Mouse (Mus musculus) activated CD4-positive, CD25-positive, alpha-beta regulatory T cell (primary cell): ENCODE results near the gene Tmem245. TPM values are rescaled to one million over a fixed set of nuclear protein-coding genes. Genes with fewer than 3 reads are reported as not detected.

ENCODE experiments used
- polyA plus RNA-seq, 2 experiments: library from polyadenylated mRNA; unstranded; fragments of 100-300 nt; shearing (Covaris generic); gene quantifications; one replicate each; pipeline ENCODE4 v1.2.1; 2017

Tmem245 gene
- 10 to 100 TPM in 1 of 2 experiments, 1 to 10 TPM in 1; 9.1 to 14.0 TPM for polyA plus RNA-seq

DNA sequence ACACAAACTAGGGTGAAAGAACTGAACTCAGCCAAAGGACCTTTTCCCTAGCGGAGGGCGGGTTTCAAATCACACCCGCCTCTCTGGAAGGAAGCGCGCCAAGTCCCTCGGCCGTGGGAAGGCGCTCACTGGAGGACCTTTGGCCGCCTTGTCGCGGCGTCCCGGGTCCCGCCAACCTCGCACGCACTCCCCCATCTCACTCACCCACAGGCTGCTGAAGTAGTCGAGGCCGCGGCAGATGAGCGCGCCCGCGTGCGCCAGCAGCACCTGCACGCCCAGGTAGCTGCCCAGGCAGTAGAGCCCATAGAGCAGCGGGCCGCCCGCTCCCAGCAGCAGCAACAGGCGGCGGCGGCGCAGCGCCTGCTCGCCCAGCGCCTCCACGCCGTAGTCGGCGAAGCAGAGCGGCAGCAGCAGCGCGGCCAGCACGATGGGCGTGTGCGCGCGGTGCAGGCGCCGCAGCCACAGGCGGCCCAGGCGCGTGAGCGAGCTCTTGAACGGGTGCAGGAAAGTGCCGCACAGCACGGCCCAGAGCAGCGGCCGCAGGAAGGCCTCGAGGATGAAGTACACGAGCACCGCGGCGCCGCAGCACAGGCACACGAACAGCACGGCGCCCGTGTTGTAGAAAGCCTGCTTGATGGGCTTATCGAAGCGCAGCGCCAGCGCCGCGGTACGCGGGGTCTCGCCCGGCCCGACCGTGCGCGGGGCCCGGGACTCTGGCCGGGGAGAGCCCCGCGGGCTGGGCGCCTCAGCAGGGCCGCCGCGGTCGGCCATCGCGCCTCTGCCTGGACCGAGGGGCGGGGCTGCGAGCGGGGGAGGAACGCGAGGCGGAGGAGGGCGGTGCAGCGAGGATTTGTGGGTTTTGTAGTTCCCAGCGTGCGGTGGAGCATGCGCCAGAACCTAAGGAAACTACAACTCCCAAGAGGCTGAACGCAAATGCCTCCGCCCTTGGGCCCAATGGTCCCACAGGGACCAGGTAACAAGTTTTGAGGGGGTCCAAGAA lies at the start of gene Tmem245:
Gene Tmem245 (minus strand): TSS at position 797 of the 1,000 bp plus-strand sequence.

DNA sequence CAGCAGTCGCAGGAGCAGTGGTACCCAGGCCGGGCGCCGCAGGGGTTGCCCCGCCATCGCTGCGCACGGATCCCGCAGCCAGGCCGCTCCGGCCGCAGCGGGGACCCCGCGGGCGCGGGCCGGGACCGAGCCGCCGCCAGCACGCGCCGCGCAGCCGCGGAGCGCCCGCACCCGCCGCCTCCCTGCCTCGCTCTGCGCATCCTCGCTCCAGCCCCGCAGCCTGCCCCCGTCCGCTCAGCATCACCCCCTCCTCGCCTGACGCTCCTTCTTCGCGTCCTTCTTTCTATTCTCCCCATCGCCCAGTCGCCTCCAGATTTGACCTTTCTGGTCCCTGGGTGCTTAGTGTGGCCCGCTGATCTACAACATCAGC lies 43.0 kb upstream of the Tmem245 start, which contains the start of gene Frrs1l:
Gene Frrs1l (minus strand): TSS at position 177 of the 370 bp plus-strand sequence.

DNA sequence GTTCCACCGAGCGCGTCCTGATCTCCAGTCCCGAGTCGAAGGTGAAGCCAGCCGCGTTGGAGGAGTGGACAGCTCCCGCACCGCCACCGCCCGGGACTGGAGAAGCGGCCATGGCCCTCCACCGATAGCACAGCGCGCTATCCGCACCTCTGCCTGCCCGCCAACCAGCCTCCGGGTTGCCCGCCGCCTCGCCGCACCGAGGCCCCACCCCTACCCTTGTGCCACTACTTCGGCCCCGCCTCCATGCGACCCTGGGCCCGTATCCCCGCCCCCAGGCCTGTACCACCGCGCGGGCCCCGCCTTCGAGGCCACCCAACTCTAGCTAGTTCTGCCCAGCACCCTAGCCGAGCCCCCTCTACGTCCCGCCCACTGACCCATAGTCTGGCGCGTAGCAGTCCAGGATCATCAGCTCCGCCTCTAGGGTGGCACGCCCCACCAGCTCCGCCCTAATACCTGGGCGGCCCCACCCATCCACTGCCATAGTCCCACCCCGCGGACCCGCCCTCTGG lies 82.2 kb downstream of the Tmem245 start, which contains the start of gene Ctnnal1:
Gene Ctnnal1 (minus strand): TSS at position 186 of the 509 bp plus-strand sequence.

Other genes with a start within 250 kb of the Tmem245 start
- not detected for gene Gm26657, start 207.4 kb downstream of the Tmem245 start, polyA plus RNA-seq
- gene Actl7b, start 206.0 kb downstream of the Tmem245 start, polyA plus RNA-seq, result under 1 TPM in 1 of 2 experiments, not detected in 1; 0.48 TPM
- not detected for gene Actl7a, start 204.0 kb downstream of the Tmem245 start, polyA plus RNA-seq
- gene Elp1, start 145.1 kb downstream of the Tmem245 start, polyA plus RNA-seq, result 10 to 100 TPM; 25.2 to 26.9 TPM
- 10 to 100 TPM; 14.3 to 18.9 TPM for gene Fam206a, start 145.1 kb downstream of the Tmem245 start, polyA plus RNA-seq
- 1 to 10 TPM in 1 of 2 experiments, under 1 TPM in 1; 0.82 to 1.7 TPM for gene Ctnnal1, start 82.2 kb downstream of the Tmem245 start, polyA plus RNA-seq
- gene Frrs1l, start 43.0 kb upstream of the Tmem245 start, polyA plus RNA-seq, result not detected
- gene Epb41l4b, start 196.0 kb upstream of the Tmem245 start, polyA plus RNA-seq, result under 1 TPM in 1 of 2 experiments, not detected in 1; 0.49 TPM